Mouse (Mus musculus): ENCODE measurements around the gene Olfr527. TPM values are rescaled to one million over a fixed set of nuclear protein-coding genes. Genes with fewer than 3 reads are reported as not detected.

Gene Olfr527
- polyA plus RNA-seq, 1 experiment from 2014 or later, result not detected

DNA sequence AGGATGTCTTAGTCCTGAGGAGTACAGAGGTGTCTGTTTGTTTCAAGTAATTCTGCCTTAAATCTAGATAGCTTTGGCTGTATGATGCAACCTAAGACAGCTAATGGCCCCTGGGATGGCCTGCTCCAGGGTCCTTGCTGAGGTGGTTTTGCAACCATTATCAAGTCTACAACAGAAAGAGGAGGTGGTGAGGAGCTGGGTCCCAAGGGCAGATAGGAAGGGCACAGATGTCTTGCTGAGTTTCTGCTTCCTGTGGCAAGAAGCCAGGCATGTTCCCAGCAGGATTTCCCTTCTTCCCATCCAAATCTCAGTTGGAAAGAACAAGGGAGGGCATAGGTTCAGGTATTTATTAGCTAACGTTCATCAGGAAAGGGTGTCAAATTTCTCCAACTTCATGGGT lies 42.4 kb downstream of the Olfr527 start, which contains the start of gene Olfr530:
Olfr530 (minus strand) TSS at position 101 of the 400 bp plus-strand sequence.
- Histone ChIP-seq H3K4me2 (replicated peaks; ENCODE audit: low read depth, low read length) (no peak within 1 kb of the TSS), H3K4me1 (ENCODE audit: insufficient read depth, low read length) (no peaks in the 10 kb centered on the region), H3K27ac (ENCODE audit: low read length) (no peak within 1 kb of the TSS), H3K27me3 (ENCODE audit: insufficient read depth, low read length) (no peaks in the 10 kb centered on the region), H3K9ac (replicated peaks; ENCODE audit: low read length) (no peak within 1 kb of the TSS), H3K9me3 (ENCODE audit: low read length) (no peaks in the 10 kb centered on the region), H3K4me3 (ENCODE audit: low read length) (no peak within 1 kb of the TSS), H3K36me3 (ENCODE audit: insufficient read depth, low read length) (no peaks in the 10 kb centered on the region)
- no peak for ATAC-seq (ENCODE audit: low FRiP score, low TSS enrichment)
- WGBS, result 7% methylated on average over 1 of the region's 1 CpGs

- no peak for ATAC-seq (ENCODE audit: low FRiP score, low TSS enrichment)
- H3K4me2 ChIP-seq (replicated peaks; ENCODE audit: low read depth, low read length), result no peak overlapping the region
- WGBS, result 97% methylated on average over 2 of the region's 2 CpGs
- H3K9me3 ChIP-seq (ENCODE audit: low read length), result no peaks in the 10 kb centered on the region
- H3K27me3 ChIP-seq (ENCODE audit: insufficient read depth, low read length), result no peaks in the 10 kb centered on the region
- H3K36me3 ChIP-seq (ENCODE audit: insufficient read depth, low read length), result no peaks in the 10 kb centered on the region
- no peak overlapping the region for H3K9ac ChIP-seq (replicated peaks; ENCODE audit: low read length)
- H3K4me3 ChIP-seq (ENCODE audit: low read length), result no peak overlapping the region
- no peaks in the 10 kb centered on the region for H3K4me1 ChIP-seq (ENCODE audit: insufficient read depth, low read length)
- H3K27ac ChIP-seq (ENCODE audit: low read length), result no peak overlapping the region
These were observed 43.1 kb downstream of the Olfr527 start for GRCm38 (mm10) chr7:140376911-140377310.

Other genes starting within 250 kb of the Olfr527 start
- gene Prap1, start 240.6 kb upstream of the Olfr527 start, polyA plus RNA-seq (2015; fragmentation: Nextera tagmentation; extraction: Ambion mirVana), result 0.27 and 0.62 TPM in 2 replicates
- 36.1 and 41.3 TPM in 2 replicates for gene Fuom, start 231.6 kb upstream of the Olfr527 start, polyA plus RNA-seq (2015; fragmentation: Nextera tagmentation; extraction: Ambion mirVana)
- 20.2 and 23.5 TPM in 2 replicates for gene Paox, start 218.2 kb upstream of the Olfr527 start, polyA plus RNA-seq (2015; fragmentation: Nextera tagmentation; extraction: Ambion mirVana)
- 183 and 199 TPM in 2 replicates for gene Echs1, start 217.5 kb upstream of the Olfr527 start, polyA plus RNA-seq (2015; fragmentation: Nextera tagmentation; extraction: Ambion mirVana)
- 30.5 and 33.8 TPM in 2 replicates for gene Mtg1, start 196.5 kb upstream of the Olfr527 start, polyA plus RNA-seq (2015; fragmentation: Nextera tagmentation; extraction: Ambion mirVana)
- 0.41 and 0.51 TPM in 2 replicates for gene Sprn, start 179.1 kb upstream of the Olfr527 start, polyA plus RNA-seq (2015; fragmentation: Nextera tagmentation; extraction: Ambion mirVana)
- not detected in 2 replicates for gene Olfr522, start 169.3 kb upstream of the Olfr527 start, polyA plus RNA-seq (2015; fragmentation: Nextera tagmentation; extraction: Ambion mirVana)
- gene Olfr523, start 160.8 kb upstream of the Olfr527 start, polyA plus RNA-seq (2015; fragmentation: Nextera tagmentation; extraction: Ambion mirVana), result not detected in 2 replicates
- gene Olfr524, start 128.1 kb upstream of the Olfr527 start, polyA plus RNA-seq (2015; fragmentation: Nextera tagmentation; extraction: Ambion mirVana), result not detected in 2 replicates
- 0.04 TPM in 1 of 2 replicates, not detected in the other for gene Cd163l1, start 115.8 kb upstream of the Olfr527 start, polyA plus RNA-seq (2015; fragmentation: Nextera tagmentation; extraction: Ambion mirVana)
- not detected in 2 replicates for gene 5830411N06Rik, start 86.7 kb upstream of the Olfr527 start, polyA plus RNA-seq (2015; fragmentation: Nextera tagmentation; extraction: Ambion mirVana)
- not detected in 2 replicates for gene Olfr525, start 13.2 kb upstream of the Olfr527 start, polyA plus RNA-seq (2015; fragmentation: Nextera tagmentation; extraction: Ambion mirVana)
- not detected in 2 replicates for gene Olfr60, start 27.7 kb downstream of the Olfr527 start, polyA plus RNA-seq (2015; fragmentation: Nextera tagmentation; extraction: Ambion mirVana)
- gene Olfr530, start 42.3 kb downstream of the Olfr527 start, polyA plus RNA-seq (2015; fragmentation: Nextera tagmentation; extraction: Ambion mirVana), result not detected in 2 replicates
- not detected in 2 replicates for gene Olfr531, start 68.9 kb downstream of the Olfr527 start, polyA plus RNA-seq (2015; fragmentation: Nextera tagmentation; extraction: Ambion mirVana)
- gene Olfr532, start 87.6 kb downstream of the Olfr527 start, polyA plus RNA-seq (2015; fragmentation: Nextera tagmentation; extraction: Ambion mirVana), result not detected in 2 replicates
- gene Olfr533, start 129.4 kb downstream of the Olfr527 start, polyA plus RNA-seq (2015; fragmentation: Nextera tagmentation; extraction: Ambion mirVana), result not detected in 2 replicates
- gene Olfr535, start 150.2 kb downstream of the Olfr527 start, polyA plus RNA-seq (2015; fragmentation: Nextera tagmentation; extraction: Ambion mirVana), result not detected in 2 replicates
- not detected in 2 replicates for gene Olfr536, start 173.4 kb downstream of the Olfr527 start, polyA plus RNA-seq (2015; fragmentation: Nextera tagmentation; extraction: Ambion mirVana)
- not detected in 2 replicates for gene Olfr538, start 233.9 kb downstream of the Olfr527 start, polyA plus RNA-seq (2015; fragmentation: Nextera tagmentation; extraction: Ambion mirVana)

Data from kidney, embryonic 16.5 days (tissue).